Mouse (Mus musculus): ENCODE measurements around the gene Mocs2.

Mocs2 gene

GRCm38 (mm10) chr13:114854428-114854827 is 36.4 kb downstream of the Mocs2 start:
- DNase-seq = no peak

GRCm38 (mm10) chr13:114855573-114856268 is 37.7 kb downstream of the Mocs2 start:
- peak; percentile 33 to 34 for DNase-seq

- no peak for DNase-seq
These were observed 38.2 kb downstream of the Mocs2 start for GRCm38 (mm10) chr13:114856269-114856627.

- DNase-seq = no peak
These were observed 39.5 kb downstream of the Mocs2 start for GRCm38 (mm10) chr13:114857525-114857924.

- no peak for DNase-seq
These were observed 56.7 kb downstream of the Mocs2 start for GRCm38 (mm10) chr13:114874738-114875137.

GRCm38 (mm10) chr13:114876005-114876520 is 58.0 kb downstream of the Mocs2 start:
- DNase-seq = no peak

GRCm38 (mm10) chr13:114878667-114879066 is 60.6 kb downstream of the Mocs2 start:
- DNase-seq = no peak
